Mouse (Mus musculus) kidney, embryonic 14.5 days (tissue): ENCODE measurements around the gene AI837181. TPM values are rescaled to one million over a fixed set of nuclear protein-coding genes. Genes with fewer than 3 reads are reported as not detected.

Experiments
- ATAC-seq: fragments of 200-750 bp; cut with Nextera tagmentation; 2 replicates; pipeline ENCODE4 v1.8.0; 2017; ENCODE audit warnings: moderate number of reproducible peaks, mild to moderate bottlenecking, moderate TSS enrichment, moderate library complexity; ENCODE audit not compliant: low FRiP score, low TSS enrichment
- H3K27ac ChIP-seq: fragments of 300-500 bp; sonication (generic); 2 replicates; pipeline ENCODE4 v1.5.1; 2014; ENCODE audit warnings: low read depth, mild to moderate bottlenecking, low read length, moderate library complexity, mixed read lengths
- H3K27me3 ChIP-seq: fragments of 300-500 bp; sonication (generic); 2 replicates; pipeline ENCODE4 v1.6.1; 2014; ENCODE audit warnings: mild to moderate bottlenecking, low read length; ENCODE audit not compliant: control insufficient read depth, insufficient read depth
- H3K36me3 ChIP-seq: fragments of 300-500 bp; sonication (generic); 2 replicates; pipeline ENCODE4 v1.6.1; 2014; ENCODE audit warnings: low read length, mixed read lengths; ENCODE audit not compliant: control insufficient read depth, insufficient read depth
- H3K4me1 ChIP-seq: fragments of 300-500 bp; sonication (generic); 2 replicates; pipeline ENCODE4 v1.6.1; 2014; ENCODE audit warnings: low read length, mixed read lengths; ENCODE audit not compliant: control insufficient read depth, insufficient read depth
- H3K4me2 ChIP-seq: fragments of 300-500 bp; sonication (generic); replicated peaks from 2 replicates; pipeline ENCODE4 v1.6.1; 2014; ENCODE audit warnings: low read depth, mild to moderate bottlenecking, low read length
- H3K4me3 ChIP-seq: fragments of 300-500 bp; sonication (generic); 2 replicates; pipeline ENCODE4 v1.5.1; 2014; ENCODE audit warnings: mild to moderate bottlenecking, low read length
- H3K9ac ChIP-seq: fragments of 300-500 bp; sonication (generic); 2 replicates; pipeline ENCODE4 v1.6.1; 2014; ENCODE audit warnings: low read depth, mild to moderate bottlenecking, low read length, moderate library complexity
- H3K9me3 ChIP-seq: fragments of 300-500 bp; sonication (generic); 2 replicates; pipeline ENCODE4 v1.6.1; 2016; ENCODE audit warnings: low read length; ENCODE audit not compliant: control insufficient read depth
- WGBS: fragments of 180-500 bp; shearing (Covaris S2); extraction: QIAGEN DNeasy Blood & Tissue Kit; methylation state at CpG from one replicate; pipeline ENCODE4 v1.1.7; 2014; 5-methylcytosine and 5-hydroxymethylcytosine counted together
- polyA plus RNA-seq: library from polyadenylated mRNA; unstranded; fragments of >200 nt; fragmentation: Nextera tagmentation; extraction: Ambion mirVana; gene quantifications from 2 replicates; pipeline ENCODE4 v1.2.1, GENCODE M21; 2014

AI837181 gene
- polyA plus RNA-seq, 1 experiment from 2014 or later: 40.8 TPM

DNA sequence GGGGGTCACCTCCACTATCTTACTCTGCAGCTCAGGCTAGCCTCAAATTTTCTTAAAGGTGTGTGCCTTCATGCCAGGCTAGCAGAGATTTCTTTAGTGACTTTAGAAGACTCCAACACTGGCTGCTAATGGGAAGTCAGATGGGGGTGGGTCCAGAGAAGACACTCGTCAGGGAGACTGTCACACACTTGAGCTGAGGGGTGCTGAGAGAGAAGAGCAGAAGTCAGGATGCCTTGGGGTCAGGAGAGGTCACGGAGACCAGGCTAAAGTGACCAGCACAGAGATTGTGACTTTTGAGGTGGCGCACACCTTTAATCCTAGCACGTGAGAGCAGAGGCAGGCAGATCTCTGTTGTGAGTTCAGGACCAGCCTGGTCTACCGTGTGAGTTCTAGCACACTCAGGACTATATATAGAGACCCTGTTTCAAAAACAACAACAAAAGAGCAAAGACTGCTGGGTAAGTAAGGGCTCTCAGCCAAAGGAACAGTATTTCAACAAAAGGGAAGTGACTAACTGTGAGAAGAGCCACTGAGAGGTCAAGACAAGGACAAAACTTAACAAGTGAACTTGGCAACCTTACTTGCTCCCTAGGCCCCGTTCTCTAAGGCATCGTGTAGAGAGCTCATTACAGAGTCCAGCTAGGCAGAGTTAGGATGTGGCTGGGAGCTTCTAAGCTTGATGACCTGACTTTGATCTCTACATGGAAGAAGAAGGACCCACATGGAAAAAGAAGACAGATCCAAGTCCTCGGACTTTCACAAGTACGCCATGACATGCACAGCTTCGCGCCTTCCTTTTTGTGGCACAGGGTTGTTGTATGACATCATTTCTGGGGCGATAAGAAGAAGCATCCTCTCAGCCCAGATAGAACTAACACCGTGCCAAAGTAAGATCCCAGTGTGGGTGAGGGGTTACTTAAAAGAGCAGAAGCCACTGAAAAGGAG lies 16.6 kb upstream of the AI837181 start:
- WGBS: 89% methylated on average over 13 of the region's 13 CpGs
- no peak overlapping the region for H3K27ac ChIP-seq
- no peak overlapping the region for H3K4me2 ChIP-seq
- no peak for ATAC-seq
- H3K9me3 ChIP-seq: no peaks in the 10 kb centered on the region
- H3K36me3 ChIP-seq: 0 out of 2 replicates have a peak, but pooled peaks cover 4% of the 10 kb centered on the region
- no peak overlapping the region for H3K4me3 ChIP-seq
- no peak overlapping the region for H3K9ac ChIP-seq
- H3K27me3 ChIP-seq: no peaks in the 10 kb centered on the region
- H3K4me1 ChIP-seq: 0 out of 2 replicates have a peak, but pooled peaks cover 3% of the 10 kb centered on the region

DNA sequence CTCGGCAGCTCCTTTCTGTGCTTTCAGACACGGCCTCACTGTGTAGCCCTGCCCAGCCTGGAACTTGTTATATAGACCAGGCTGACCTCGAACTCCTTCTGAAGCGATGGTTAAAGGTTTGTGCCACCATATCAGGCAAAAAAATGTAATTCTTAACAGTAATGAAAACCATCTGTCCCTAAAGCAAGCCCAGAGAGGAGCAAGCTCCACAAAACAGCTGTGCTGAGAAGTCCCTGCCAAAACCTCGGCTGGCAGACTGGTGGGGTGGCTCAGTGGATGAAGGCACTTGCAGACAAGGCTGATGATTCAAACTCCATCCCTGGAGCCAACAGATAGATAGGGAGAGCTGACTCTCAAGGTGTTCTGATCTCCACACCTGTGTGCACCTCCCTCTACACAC lies 15.9 kb upstream of the AI837181 start:
- 74% methylated on average over 5 of the region's 5 CpGs for WGBS
- H3K4me2 ChIP-seq: no peak overlapping the region
- H3K9ac ChIP-seq: no peak overlapping the region
- no peaks in the 10 kb centered on the region for H3K9me3 ChIP-seq
- 0 out of 2 replicates have a peak, but pooled peaks cover 4% of the 10 kb centered on the region for H3K36me3 ChIP-seq
- H3K27me3 ChIP-seq: no peaks in the 10 kb centered on the region
- no peak overlapping the region for H3K4me3 ChIP-seq
- H3K27ac ChIP-seq: no peak overlapping the region
- ATAC-seq: no peak
- H3K4me1 ChIP-seq: 0 out of 2 replicates have a peak, but pooled peaks cover 3% of the 10 kb centered on the region

DNA sequence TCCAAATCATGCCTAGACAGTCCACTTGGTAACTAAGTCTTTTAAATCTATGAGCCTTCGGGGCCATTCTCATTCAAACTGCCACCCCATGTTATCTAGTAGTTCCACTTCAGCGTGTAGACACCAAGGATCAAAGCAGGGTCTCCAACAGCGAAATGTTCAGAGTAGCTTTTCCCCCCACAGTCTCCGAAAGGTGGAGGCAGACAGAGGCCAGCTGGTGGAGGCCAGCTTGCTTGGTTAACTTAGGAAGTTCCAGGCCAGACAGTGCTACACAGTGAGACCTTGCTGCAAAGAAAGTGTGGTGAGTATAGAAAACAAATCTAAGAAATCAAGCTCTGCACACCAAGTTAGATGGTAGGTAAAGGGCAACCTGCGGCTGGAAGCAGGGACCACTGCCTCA lies 14.3 kb upstream of the AI837181 start:
- ATAC-seq: no peak
- H3K27ac ChIP-seq: no peak overlapping the region
- 0 out of 2 replicates have a peak, but pooled peaks cover 3% of the 10 kb centered on the region for H3K4me1 ChIP-seq
- WGBS: 85% methylated on average over 5 of the region's 5 CpGs
- H3K4me2 ChIP-seq: no peak overlapping the region
- no peaks in the 10 kb centered on the region for H3K9me3 ChIP-seq
- 0 out of 2 replicates have a peak, but pooled peaks cover 4% of the 10 kb centered on the region for H3K36me3 ChIP-seq
- no peaks in the 10 kb centered on the region for H3K27me3 ChIP-seq
- no peak overlapping the region for H3K4me3 ChIP-seq
- H3K9ac ChIP-seq: no peak overlapping the region

DNA sequence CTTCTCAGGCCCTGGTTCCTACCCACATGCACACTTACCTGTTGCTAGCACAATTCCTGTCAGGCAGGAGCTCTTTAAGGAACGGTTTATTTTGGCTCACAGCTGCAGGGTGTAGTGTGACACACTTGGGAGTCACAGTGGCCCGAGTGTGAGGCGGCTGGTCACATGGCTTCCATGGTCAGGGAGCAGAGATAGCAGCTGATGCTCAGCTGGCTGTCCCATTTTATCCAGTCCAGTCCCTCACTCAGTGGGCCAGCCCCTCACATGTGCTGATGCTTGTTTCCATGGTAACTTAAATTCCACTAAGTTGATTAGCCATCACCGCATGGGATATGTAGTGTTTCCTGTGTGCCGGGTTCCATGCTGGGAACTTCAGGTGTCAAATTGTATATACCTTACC lies 13.0 kb upstream of the AI837181 start:
- Histone ChIP-seq H3K9ac (no peak overlapping the region), H3K27ac (no peak overlapping the region), H3K27me3 (no peaks in the 10 kb centered on the region), H3K36me3 (0 out of 2 replicates have a peak, but pooled peaks cover 4% of the 10 kb centered on the region), H3K4me1 (0 out of 2 replicates have a peak, but pooled peaks cover 3% of the 10 kb centered on the region), H3K4me2 (no peak overlapping the region), H3K9me3 (no peaks in the 10 kb centered on the region), H3K4me3 (no peak overlapping the region)
- no peak for ATAC-seq
- WGBS: 65% methylated on average over 5 of the region's 5 CpGs

DNA sequence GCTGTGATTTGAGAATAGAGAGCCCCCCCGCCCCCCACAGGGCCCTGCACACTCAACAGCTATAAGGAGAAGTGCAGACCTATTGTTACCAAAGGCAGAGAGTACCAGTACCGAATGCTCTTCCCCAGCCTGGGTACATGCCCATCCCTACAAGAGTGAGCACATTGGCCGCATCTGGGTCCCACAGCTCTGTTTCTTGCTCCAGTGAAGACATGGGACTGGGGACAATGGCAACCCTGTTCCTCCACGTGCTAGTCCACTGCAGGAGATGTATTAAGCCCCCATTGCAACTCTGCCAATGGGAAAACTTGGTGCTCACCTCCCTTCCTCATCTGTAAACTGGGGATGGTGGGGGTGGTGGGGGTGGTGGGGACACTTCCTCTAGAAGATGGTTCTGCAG lies 11.1 kb upstream of the AI837181 start:
- H3K36me3 ChIP-seq: 0 out of 2 replicates have a peak, but pooled peaks cover 2% of the 10 kb centered on the region
- no peaks in the 10 kb centered on the region for H3K9me3 ChIP-seq
- H3K27me3 ChIP-seq: no peaks in the 10 kb centered on the region
- H3K9ac ChIP-seq: no peak overlapping the region
- H3K27ac ChIP-seq: no peak overlapping the region
- H3K4me2 ChIP-seq: no peak overlapping the region
- no peak for ATAC-seq
- H3K4me1 ChIP-seq: no peaks in the 10 kb centered on the region
- H3K4me3 ChIP-seq: no peak overlapping the region
- 81% methylated on average over 4 of the region's 4 CpGs for WGBS

DNA sequence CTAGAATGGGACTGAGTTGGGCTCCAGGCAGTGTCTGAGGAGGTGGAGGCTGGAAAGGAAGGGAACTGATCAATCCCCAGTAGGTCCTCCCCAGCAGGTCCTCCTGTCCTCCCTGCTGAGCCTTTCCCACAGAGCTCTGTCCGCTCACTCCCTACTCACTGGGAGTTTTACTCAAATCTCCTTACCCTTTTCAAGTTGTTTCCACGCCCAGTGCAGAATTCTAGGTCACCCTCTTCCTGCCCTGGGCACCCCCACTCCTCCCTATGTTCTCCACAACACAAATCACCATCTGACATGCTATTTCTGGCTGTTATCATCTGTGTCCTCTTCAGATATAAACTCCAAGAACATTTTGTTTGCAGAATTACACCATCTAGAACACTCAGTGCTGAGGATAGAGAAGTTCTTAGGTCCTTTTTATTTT lies 10.4 kb upstream of the AI837181 start:
- H3K36me3 ChIP-seq: no peaks in the 10 kb centered on the region
- no peak for ATAC-seq
- H3K9me3 ChIP-seq: no peaks in the 10 kb centered on the region
- H3K9ac ChIP-seq: no peak overlapping the region
- H3K4me1 ChIP-seq: no peaks in the 10 kb centered on the region
- H3K27me3 ChIP-seq: no peaks in the 10 kb centered on the region
- WGBS: 50% methylated on average over 2 of the region's 2 CpGs
- no peak overlapping the region for H3K4me2 ChIP-seq
- no peak overlapping the region for H3K27ac ChIP-seq
- no peak overlapping the region for H3K4me3 ChIP-seq

DNA sequence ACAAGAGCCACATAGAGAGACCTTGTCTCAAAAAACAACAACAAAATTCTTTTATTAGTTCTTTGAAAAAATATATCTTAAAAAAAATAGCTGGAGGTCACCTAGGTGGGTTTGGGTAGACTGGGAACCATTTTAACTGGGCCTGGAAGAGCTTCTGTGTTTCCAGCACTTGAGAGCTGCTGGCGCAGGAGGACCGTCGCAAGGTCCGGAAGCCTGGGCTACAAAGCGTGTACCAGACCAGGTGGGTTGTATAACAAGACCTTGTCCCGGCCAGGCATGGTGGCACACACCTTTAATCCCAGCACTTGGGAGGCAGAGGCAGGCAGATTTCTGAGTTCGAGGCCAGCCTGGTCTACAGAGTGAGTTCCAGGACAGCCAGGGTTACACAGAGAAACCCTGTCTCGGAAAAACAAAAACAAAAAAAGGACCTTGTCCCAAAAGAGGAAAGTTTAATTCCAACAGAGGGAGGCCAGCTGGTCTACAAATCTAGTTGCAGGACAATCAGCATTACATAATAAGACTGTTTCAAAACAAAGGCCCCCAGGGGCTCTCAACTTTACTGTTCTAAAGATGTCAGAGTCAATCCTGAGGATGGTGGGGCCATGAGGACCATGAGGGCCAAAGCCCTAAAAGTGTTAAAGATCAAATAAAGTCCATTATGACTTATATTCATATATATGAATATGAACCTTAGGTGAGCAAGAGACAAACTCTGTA lies 6.0 kb upstream of the AI837181 start:
- Histone ChIP-seq H3K4me1 (peaks cover 12% of the 10 kb centered on the region), H3K4me2 (no peak overlapping the region), H3K9ac (no peak overlapping the region), H3K27ac (no peak overlapping the region), H3K27me3 (no peaks in the 10 kb centered on the region), H3K36me3 (peaks cover 25% of the 10 kb centered on the region), H3K4me3 (no peak overlapping the region), H3K9me3 (no peaks in the 10 kb centered on the region)
- ATAC-seq: no peak
- 95% methylated on average over 8 of the region's 8 CpGs for WGBS

DNA sequence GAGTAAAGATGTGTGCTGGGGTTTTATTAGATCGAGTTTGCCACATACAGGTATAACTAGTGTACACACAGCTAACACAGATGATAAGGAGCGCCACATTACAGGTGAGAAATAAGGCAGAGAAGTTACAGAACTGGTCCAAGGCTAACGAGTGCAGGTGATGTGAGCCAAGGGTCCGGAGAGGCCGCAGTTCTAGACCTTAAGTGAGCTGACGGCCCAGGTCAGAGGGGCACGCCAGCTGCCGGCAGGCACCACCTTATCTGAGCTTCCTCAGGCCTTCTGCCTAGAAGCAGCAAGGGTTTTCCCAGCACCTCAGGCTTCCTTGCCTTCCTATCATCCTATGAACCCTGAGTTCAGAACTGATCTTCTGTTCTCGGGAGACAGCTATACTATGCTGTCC lies 5.3 kb upstream of the AI837181 start:
- WGBS: 90% methylated on average over 9 of the region's 9 CpGs
- no peak overlapping the region for H3K4me2 ChIP-seq
- H3K27ac ChIP-seq: no peak overlapping the region
- ATAC-seq: no peak
- peaks cover 13% of the 10 kb centered on the region for H3K4me1 ChIP-seq
- peaks cover 25% of the 10 kb centered on the region for H3K36me3 ChIP-seq
- no peak overlapping the region for H3K4me3 ChIP-seq
- no peaks in the 10 kb centered on the region for H3K9me3 ChIP-seq
- no peak overlapping the region for H3K9ac ChIP-seq
- no peaks in the 10 kb centered on the region for H3K27me3 ChIP-seq

DNA sequence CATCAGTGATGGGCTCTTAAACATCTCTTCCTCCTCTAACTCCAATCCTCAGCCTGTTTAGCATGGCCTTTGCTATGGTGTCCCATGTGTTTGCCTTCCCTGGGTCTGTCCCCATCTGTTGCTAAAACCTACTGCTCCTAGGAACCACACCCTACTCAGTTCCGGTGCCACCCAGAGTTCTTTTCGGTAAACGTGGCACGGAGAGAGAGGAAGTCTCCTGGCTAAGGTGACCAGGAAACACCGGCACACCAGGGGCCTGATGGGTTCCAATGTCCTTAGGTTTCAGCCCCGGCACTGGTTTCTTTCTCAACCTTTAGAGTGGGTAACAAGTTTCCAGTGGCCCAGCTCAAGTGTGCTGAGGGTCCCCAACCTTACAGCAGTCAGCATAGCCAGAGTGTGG lies 4.4 kb upstream of the AI837181 start:
- Histone ChIP-seq H3K9ac (no peak overlapping the region), H3K9me3 (no peaks in the 10 kb centered on the region), H3K27me3 (no peaks in the 10 kb centered on the region), H3K4me2 (no peak overlapping the region), H3K4me3 (no peak overlapping the region), H3K4me1 (peaks cover 13% of the 10 kb centered on the region), H3K36me3 (peaks cover 25% of the 10 kb centered on the region), H3K27ac (no peak overlapping the region)
- ATAC-seq: no peak
- 93% methylated on average over 6 of the region's 6 CpGs for WGBS
